Mouse (Mus musculus) kidney, adult 18-20 months (tissue): ENCODE measurements around the gene Stx2.

Experiments used
- DNase-seq: peaks from one replicate; pipeline ENCODE4 v3.0.0; 2021

Stx2 gene

GRCm38 (mm10) chr5:129008412-129008826 is at the start of gene Stx2:
Gene Stx2, minus strand, starts transcription at chr5:129008574.
- DNase-seq: peak; percentile 95

- DNase-seq: no peak
These were observed 46.4 kb upstream of the Stx2 start for GRCm38 (mm10) chr5:129054675-129055284.

DNA sequence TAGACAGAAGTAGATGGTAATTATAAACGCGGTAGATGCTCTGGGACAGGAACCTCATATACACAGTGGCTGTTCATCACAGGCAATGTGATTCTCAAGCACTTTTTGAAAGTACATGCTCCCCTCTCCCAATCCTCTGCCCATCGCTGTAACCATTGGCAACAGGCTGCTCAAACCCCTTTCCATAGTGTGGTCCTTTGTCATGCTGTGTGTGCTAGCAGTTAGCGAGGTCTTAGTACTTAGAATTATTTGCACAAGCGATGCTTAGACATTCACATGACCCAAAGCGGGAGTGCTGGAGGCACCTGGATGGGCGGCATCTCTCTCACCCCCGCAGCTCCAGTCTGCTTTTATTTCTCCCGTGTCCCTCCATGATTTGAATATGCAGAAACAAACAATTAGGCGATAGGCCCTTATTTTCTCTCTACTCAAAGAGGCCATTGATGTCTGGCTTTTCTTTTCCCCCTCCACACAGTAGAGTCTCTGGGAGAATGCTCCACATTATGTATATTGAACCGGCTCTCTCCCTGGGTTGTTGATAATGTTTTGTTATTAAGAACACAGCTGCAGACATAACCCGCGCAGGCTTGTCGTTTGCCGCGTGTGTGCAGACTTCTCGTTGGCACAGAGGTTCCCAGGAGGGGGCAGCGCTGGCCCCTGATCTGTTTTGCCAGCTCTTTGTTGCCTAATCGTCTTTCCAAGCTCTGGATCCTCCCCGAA is 44.4 kb upstream of the Stx2 start:
- no peak for DNase-seq

DNA sequence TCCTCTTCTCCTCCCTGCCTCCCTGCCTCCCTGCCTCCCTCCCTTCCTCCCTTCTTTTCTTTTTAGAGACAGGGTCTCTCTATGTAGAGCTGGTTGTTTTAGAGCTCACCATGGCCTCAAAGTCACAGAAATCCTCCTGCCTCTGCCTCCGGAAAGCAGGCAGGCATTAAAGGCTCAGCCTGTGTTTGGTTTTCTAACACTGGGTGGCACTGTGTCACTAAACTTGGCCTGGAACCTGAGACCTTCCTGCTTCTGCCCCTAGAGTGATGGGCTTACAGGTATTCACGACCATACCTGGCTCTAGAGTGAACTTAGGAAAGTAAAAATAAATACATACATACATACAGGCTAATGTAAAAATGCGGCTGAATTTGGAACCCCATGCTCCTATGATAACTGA is 43.5 kb upstream of the Stx2 start:
- no peak for DNase-seq

- no peak for DNase-seq
These were observed 41.0 kb upstream of the Stx2 start for GRCm38 (mm10) chr5:129049372-129049771.

DNA sequence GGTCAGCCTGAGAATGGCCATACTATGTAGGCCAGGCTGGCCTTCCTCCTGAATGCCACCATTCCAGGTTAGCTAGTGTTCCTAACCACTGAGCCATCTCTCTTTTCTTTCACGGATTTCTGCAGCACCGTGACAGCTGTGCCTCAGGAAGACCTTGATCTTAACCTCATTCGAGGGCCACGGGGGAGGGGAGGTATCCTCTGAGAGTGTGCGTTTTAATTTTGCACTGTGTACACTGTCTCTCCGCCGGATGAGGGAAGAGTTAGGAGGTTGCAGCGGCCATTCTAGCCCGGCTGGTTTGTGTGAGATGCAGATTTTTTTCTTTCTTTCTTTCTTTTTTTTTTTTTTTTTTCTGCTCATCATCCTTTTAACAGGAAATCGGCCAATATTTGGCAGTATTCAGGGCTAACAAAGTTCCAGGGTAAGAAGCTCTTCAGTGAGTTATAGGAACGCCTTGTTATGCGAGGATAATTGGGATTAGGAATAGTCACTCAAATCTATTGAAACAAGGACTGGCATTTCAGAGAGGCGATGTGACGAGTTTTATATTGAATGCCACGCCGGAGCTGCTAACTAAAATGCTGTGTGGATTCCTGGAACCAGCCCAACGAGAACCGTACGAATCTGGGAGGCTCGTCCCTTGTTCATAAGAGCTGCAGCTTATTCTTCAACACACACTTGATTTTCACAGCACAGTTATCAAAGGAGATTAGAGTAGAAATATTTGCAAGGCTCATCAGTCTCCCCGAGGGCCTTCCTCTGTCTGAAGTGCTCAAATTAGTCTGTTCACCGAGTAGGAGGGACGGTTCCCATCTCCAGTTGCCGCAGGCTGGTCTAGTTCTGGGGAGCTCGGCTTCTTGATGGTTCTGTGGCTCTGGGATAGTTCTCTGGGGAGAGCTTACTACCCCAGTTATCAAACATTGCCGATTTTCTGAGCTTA is 37.5 kb upstream of the Stx2 start:
- DNase-seq: no peak

- no peak for DNase-seq
These were observed 29.4 kb upstream of the Stx2 start for GRCm38 (mm10) chr5:129037739-129038138.

GRCm38 (mm10) chr5:129036678-129037077 is 28.3 kb upstream of the Stx2 start:
- DNase-seq: no peak

GRCm38 (mm10) chr5:129029131-129029723 is 20.9 kb upstream of the Stx2 start:
- no peak for DNase-seq

GRCm38 (mm10) chr5:129026637-129027036 is 18.3 kb upstream of the Stx2 start:
- DNase-seq: no peak

GRCm38 (mm10) chr5:129026171-129026570 is 17.8 kb upstream of the Stx2 start:
- DNase-seq: no peak

GRCm38 (mm10) chr5:129025725-129026124 is 17.4 kb upstream of the Stx2 start:
- DNase-seq: no peak

DNA sequence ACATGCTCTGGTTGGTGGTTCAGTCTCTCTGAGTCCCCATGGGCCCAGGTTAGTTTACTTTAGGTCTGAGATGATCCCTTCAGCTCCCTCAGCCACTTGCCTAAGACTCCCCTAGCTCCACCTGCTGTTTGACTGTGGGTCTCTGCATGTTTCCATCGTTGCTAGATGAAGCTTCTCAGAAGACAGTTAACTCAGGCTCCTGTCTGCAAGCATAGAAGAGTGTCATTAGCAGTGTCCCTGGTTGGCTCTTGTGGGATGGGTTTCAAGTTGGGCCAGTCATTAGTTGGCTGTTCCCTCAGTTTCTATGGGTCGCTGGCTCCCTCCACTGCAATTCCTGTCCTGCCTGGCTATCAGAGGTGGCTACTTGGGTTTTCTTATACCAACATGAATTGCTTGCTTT is 16.7 kb upstream of the Stx2 start:
- DNase-seq: no peak

DNA sequence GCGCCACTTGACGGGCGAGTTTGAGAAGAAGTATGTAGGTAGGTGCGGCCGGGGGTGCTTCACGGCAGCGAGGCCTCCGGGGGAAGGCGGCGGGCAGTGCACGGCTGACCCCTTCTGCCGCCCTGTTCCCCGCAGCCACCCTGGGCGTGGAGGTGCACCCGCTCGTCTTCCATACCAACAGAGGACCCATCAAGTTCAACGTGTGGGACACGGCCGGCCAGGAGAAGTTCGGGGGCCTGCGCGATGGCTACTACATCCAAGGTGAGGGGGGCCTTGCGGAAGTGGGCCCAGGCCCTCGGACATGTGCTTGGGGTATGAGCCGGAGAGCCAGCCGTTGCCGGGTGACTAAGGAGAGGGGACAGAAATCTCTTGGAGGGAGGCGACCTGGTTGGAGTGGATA is 12.4 kb upstream of the Stx2 start:
- no peak for DNase-seq

DNA sequence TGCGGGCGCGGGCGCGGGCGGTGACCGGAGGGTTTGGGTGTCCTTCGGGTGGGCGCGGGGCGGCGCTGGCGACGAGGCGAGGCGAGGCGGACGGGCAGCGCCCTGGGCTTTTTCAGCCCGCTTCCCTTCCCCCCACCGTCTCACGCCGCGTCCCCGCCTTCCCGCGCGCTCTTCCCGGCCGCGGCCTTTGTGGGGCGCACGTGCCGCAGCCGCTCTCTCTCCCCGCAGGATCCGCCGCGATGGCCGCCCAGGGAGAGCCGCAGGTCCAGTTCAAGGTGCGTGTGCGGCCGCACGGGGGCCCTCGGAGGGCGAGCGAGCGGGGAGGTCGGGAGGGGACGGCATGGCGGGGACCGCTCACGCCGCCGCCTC is 11.9 kb upstream of the Stx2 start:
- no peak for DNase-seq

GRCm38 (mm10) chr5:129019497-129020299 is 11.3 kb upstream of the Stx2 start, which contains the start of gene Ran:
Gene Ran, plus strand, starts transcription at chr5:129020069.
- DNase-seq: peak; percentile 96

DNA sequence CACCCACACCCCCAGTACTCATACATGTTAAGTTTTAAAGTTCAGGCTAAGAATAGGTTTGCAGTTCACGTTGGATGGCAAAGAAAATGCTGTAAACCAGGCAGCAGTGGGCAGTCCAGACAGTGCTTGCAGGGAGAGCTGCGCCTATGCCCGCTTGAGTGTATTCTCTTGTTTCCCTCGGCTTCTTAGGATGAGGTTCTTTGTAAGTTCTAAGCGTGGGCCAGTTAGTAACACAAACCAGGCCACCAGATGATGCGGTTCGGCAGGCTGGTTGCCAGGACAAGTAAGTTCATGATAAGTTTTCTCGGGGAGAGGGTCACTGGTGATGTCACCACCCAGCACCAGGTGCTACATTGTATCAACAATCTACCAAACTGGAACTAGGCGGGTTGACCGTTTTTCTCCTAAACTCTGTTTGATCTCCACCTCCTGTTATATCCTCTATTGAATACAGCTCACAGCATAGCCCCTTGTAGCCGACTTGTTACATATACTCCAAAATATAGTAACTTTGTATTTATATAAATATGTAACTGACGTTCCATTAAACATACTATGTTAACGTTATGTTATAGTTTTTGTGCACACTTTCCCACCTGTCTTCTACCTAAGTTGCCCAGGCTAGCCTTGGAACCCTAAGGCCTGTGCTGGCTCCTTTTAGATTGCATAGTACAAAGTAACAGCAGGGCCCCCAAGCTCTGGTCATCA is 10.6 kb upstream of the Stx2 start:
- DNase-seq: no peak

- DNase-seq: no peak
These were observed 8.0 kb upstream of the Stx2 start for GRCm38 (mm10) chr5:129016370-129016769.

DNA sequence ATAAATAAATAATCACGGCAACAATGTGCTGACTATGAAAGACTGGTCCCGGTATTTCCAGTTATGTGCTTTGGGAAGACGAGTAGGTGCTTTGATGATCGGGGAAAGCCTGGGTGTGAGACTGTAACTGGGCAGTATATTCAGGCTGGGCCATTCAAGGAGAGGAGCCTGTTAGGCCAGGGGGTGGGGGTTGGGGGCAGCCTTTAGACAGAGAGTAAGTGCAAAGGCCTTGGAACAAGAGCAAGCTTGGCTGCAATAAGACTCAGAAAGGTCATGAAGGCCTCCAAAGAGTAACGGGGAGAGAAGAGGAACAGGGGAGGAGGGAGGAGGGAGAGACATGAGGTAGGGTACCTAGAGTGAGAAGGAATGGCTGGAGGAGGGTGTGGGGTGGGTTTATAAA is 7.2 kb upstream of the Stx2 start:
- no peak for DNase-seq

GRCm38 (mm10) chr5:129015020-129015419 is 6.6 kb upstream of the Stx2 start:
- DNase-seq: no peak

- no peak for DNase-seq
These were observed 2.6 kb upstream of the Stx2 start for GRCm38 (mm10) chr5:129010937-129011336.

DNA sequence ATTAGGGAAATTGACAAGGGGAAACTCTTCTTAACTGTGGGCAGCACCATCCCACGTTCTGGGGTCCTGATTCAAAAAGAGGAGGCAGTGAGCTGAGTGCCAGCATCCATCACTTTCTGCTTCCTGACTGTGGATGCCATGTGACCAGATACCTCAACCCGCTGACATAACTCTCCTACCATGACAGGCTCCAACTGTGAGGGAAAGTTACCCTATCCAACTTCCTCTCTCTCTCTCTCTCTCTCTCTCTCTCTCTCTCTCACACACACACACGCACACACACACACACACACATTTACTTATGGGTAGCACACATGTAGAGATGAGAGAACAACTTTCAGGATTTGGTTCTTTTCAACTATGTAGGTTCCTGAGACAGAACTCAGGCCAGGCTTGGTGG is 1.2 kb upstream of the Stx2 start:
- no peak for DNase-seq
